Mouse (Mus musculus) cerebellum, postnatal 36 days (tissue): ENCODE measurements at regions not wholly inside any gene's neighbourhood (a gene's known extent, or its start where the extent isn't known, plus 50 kb on each side); places are given as distances from the start of the nearest gene placed in this dataset.

Experiments used
- DNase-seq, 2 experiments: peaks; one replicate each; pipeline ENCODE4 v3.0.0; 2021 to 2022; ENCODE audit warnings: mixed read lengths in 2 of 2

DNA sequence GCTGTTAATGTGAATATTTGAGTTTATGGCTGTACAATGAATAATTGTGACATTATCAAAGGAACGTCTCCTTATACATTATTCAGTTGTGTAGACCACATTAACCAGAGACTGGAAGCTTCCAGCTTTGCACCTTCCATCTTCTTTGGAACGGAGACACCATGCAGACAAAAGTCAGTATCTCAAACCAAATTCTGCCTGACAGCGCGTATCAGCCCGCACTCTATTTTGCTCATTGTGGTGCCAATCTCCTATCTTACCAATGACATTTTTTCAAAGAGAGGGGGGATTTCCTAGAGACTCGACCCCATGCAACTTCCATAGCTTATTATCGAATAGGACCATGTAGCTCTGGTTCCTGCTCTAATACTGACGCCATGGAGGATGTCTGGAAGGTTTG is 69.9 kb upstream of the Tmco5 start:
- DNase-seq, result no peak

DNA sequence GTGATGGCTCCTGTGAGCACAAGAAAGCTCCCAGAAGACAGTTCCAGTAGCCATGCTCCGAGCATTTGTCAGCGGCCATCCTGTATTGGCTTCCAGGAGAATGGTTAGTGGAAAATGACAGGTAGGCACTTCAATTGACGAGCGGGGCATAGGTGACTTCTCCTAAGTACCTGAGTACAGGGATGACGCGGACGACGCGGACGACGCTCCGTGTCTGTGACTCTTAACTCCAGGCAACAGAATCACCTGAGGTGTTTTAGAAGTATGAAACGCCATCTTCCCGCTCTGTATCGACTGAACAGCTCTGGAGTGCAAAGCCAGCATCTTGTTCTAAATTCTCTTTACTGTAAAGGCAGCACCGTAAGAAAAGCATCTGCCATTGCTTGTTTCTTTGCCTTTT is 68.4 kb upstream of the Tmco5 start:
- DNase-seq, result no peak

DNA sequence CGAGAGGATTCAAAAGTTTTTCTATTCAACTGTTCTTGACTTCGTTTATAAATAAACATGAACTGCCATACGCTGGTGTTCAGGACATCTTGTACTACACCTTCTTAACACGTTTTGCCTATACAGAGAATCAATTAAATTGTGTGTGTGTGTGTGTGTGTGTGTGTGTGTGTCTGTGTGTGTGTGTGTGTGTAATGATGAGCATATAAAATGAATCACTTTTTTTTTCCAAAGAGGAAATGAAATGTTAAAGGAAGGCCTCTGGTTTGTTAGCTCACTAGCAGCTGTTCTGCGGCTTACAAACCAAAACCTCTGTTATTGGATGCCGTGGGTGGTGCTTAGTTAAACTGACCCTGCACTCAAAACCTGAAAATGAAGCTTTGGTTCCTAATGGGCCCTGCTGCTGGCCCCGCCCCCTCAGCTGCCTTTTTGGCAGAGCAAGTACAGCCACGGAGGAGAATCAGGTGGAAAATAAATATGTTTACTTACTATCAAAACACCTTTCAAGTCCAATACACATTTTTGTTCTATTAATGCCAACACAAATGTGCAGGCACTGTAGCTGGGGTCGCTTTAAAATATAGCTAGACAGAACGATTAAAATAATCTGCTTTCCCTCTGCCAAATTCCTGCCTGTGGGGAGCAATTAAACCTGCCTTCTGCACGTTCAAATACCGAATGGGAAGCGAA is 65.5 kb upstream of the Tmco5 start:
- DNase-seq, result no peak

DNA sequence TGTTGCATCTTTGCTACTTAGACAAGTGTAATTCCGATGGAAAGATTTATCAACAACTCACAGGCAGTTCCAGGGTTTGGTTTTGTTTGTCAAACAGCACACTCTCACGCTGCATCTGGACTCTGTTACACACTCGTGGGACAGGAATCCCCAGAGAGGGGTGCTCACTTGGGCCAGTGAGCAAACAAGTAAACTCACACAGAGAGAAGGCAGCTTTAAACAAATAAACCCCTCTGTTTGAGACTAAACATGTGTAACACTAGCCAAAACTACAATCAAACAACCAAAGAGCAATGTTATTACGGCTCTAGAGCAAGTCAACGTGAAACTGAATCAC is 65.0 kb upstream of the Tmco5 start:
- DNase-seq, result no peak

DNA sequence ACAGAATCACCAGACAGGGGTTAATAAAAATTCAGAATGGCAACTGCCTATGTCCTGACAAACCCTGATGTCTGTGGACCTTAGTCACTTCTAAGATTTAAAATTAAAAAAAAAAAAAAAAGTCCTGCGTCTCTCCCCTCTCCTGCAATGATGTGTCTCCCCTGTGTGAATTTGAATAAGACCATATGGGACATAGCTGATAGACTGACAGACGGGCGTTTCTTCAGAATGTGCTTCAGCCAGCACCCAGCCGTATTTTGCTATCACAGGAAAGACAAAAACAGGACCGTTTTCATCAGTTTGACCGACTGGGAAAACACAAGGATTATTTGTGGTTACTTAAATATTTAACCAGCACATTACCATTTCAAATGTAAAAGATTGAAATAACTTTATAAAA is 61.4 kb upstream of the Tmco5 start:
- no peak for DNase-seq

DNA sequence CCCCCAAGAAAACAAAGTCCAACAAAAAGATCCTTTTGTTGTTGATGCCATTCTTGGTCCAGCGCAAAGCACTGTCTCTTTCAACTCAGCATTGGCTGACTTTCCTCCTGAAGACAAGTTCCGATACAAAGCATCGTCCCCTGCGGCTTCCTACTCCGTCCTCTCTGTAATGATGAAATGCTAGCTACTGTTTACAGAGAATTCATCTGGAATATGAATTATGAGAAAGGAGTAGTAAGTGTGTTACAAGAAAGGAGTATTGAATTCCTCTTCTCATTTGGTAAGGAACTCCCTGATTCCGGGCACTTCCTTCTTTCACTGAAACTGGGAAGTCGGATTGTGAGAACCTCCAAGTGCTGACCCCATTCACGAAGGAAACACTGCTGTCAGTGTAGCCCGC is 60.9 kb upstream of the Tmco5 start:
- DNase-seq, result no peak

DNA sequence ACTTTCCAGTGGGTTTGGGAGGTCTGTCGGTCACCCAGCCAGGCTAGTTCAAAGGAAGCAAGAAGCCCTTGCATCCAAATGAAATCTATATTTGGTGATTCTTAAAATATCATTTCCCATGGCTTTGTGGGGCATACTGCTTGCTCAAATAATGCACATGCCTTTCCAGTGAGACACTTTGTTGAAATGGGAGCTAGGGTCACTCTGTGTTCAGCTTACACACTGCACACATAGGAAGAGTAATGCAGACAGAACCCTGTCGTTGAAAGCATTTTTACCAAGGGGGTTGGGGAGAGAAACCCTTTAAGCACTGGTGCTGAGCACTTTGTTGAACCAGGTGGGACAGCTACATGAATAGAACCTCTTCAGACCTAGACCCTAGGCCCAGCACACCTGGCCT is 59.9 kb upstream of the Tmco5 start:
- no peak for DNase-seq

DNA sequence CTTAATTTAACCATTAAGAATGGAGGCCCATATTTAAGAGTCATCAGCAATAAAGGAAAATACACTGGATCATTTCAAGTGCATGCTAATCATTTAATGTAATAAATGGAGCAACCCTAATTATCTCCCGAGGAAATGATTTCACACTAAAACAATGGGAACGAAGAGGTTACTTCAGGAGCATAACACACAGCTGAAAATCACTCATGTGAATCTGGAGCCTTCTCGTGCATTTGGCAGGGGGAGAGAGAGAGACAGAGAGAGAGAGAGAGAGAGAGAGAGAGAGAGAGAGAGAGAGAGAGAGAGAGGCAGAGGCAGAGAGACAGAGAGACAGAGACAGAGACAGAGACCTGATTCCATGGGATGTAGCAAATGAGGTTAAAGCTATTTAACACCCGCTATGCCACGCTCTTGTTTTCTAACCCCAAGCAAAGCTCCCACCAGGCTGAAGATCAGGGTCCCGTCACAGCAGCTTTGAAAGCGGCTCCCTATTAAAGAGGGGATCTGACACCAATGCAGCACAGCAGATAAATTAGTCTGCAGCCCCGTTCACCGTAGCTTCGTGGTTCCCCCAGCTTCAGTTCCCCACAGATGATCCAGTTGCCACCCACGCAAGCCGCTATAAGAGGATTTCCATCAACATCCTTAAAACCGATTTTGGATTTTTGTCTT is 59.3 kb upstream of the Tmco5 start:
- DNase-seq, result no peak

DNA sequence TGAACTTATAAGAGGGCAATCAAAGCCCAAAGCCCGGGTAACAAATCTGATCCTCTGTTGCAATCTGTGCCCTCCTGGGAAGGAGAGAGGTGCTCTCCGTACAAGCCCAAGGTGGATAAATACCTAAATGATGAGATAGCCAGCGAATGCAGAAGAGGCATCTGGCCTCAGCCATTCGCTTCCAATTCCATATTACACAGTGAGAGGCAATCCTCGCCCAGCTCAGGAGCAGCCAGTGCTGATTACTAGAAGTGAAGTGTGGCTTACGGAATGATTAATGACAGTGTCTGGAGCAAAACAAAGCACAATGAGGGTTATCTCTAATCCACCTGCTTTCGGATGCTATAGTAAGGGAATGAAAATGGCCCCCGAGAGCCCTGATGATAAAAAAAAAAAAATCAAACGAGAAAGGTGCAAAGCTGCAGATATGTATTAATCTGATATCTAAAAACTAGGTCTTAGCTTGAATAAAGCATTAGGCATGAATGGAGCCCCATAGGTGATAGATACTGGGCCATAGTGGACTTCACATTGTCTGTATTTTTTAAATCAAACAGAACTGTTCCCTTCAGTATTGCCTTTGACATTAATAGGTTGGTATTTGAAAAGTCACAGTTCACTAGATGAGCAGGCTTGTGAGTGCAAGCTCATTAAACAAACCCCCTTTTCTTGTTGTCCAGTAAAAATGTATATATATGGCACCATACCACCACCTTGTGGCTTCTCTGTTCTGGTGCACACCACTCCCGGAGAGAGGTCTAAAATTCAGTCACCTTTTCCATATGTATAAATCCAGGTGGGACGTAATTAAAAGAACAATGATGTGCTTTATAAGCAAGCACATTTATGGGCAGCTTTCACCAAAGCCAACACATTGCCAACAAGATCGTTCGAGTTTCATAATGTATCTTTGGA is 57.4 kb upstream of the Tmco5 start:
- DNase-seq, result no peak
